Mouse (Mus musculus): ENCODE data around the gene Ankfn1. TPM values are rescaled to one million over a fixed set of nuclear protein-coding genes. Genes with fewer than 3 reads are reported as not detected.

Gene Ankfn1
- total RNA-seq, 2 experiments from 2014 or later, result 0.11 TPM; not detected in 1

- Histone ChIP-seq H3K4me3 (no peak overlapping the region), H3K27ac (no peak overlapping the region)
- no peak for DNase-seq
- TF ChIP-seq CTCF (IDR thresholded peaks at IDR 0.05), result no peak
- intact Hi-C loops (cut with DNase I), result no loop called here
These were observed 43.3 kb downstream of the Ankfn1 start for GRCm38 (mm10) chr11:89733973-89734693.

- Histone ChIP-seq H3K27ac (no peak overlapping the region), H3K4me3 (no peak overlapping the region)
- no peak for DNase-seq
- no peak for TF ChIP-seq CTCF (IDR thresholded peaks at IDR 0.05)
- intact Hi-C loops (cut with DNase I), result no loop called here
These were observed 43.9 kb downstream of the Ankfn1 start for GRCm38 (mm10) chr11:89733526-89733925.

- Histone ChIP-seq H3K27ac (no peak overlapping the region), H3K4me3 (no peak overlapping the region)
- TF ChIP-seq CTCF (IDR thresholded peaks at IDR 0.05), result peak; percentile 97
- peak; percentile 61 for DNase-seq
- intact Hi-C loops (cut with DNase I), result loop anchor here (1.0 to 10.0 kb wide), 5 partner anchors 175 to 626 kb away; no protein-coding TSS in a partner anchor
These were observed 56.6 kb downstream of the Ankfn1 start for GRCm38 (mm10) chr11:89720847-89721246.

- no peak overlapping the region for H3K27ac ChIP-seq
- intact Hi-C loops (cut with DNase I), result no loop called here
- TF ChIP-seq CTCF (IDR thresholded peaks at IDR 0.05), result no peak
- no peak for DNase-seq
- H3K4me3 ChIP-seq, result no peak overlapping the region
These were observed 58.9 kb downstream of the Ankfn1 start for GRCm38 (mm10) chr11:89718491-89718982.

GRCm38 (mm10) chr11:89716351-89716750, 61.1 kb downstream of the Ankfn1 start:
- no peak for DNase-seq
- no peak for TF ChIP-seq CTCF (IDR thresholded peaks at IDR 0.05)
- intact Hi-C loops (cut with DNase I), result no loop called here

GRCm38 (mm10) chr11:89708526-89708925, 68.9 kb downstream of the Ankfn1 start:
- no peak for DNase-seq
- Histone ChIP-seq H3K4me3 (no peak overlapping the region), H3K27ac (no peak overlapping the region)
- TF ChIP-seq CTCF (IDR thresholded peaks at IDR 0.05), result no peak
- intact Hi-C loops (cut with DNase I), result no loop called here

More at GRCm38 (mm10) chr11:89716351-89716750, 61.1 kb downstream of the Ankfn1 start:
- Histone ChIP-seq H3K27ac (no peak overlapping the region), H3K4me3 (no peak overlapping the region)

DNA sequence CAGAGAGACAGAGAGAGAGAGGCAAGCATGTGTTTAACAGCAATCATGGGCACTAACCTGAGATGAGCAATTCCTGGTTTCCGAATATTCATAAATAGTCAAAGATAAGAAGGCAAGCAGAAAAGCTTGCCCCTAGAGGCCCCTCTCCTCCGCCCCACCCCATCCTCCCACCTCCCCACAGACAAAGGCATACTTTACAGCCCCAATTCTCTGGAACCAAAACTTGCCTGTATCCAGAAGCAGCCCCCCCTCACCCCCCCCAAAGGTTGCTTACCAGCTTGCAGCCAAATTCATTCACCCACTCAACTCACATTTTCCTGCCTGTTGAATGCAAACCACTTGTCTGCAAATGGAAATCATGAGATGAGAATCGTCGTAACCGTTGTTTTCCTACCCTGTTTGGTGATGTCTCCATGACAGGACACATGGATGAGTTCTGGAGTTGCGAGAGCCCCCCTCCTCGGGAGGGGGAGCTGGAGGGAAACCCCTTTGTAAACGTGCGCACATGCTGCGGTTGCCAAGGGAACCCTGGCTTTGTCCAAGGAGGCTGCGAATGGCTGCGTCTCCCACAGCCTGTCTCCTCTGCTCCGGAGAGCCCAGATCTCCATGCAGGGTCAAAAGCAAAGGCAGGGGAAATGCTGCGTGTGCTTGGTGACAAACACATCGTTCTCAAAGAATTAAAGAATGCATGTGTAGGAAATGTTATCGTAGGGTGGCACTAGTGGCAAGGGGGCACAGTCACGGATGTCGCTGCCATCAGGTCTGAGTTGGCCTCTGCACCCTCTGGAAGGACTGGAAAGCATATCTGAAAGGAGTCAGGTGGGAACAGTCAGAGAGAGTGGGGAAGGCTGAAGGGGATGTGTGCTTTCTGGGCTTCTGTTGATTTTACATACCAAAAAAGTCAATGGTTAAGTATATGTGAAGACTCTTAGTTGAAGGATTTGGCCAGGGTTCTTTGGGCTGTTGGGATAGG, 80.7 kb downstream of the Ankfn1 start:
- no peak overlapping the region for H3K4me3 ChIP-seq
- H3K27ac ChIP-seq, result no peak overlapping the region
- intact Hi-C loops (cut with DNase I), result no loop called here
- DNase-seq, result no peak
- no peak for TF ChIP-seq CTCF (IDR thresholded peaks at IDR 0.05)

DNA sequence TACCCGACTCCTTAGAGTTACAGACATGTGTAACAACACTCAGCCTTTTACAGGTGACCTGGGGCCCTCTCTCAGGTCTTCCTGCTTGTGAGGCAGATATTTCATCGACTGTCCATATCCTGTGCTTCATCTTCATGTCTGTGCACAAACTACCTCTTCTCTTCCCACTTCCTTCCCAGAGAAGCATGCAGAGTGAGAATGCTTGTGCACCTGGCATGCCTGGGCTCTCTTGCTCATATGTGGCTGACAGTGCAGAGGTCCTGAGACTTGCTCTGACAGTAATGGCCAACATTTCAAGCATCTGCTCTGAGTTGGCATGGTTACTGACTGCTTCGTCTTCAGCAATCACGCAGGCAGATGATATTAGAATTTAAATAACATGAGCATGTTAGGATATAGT, 83.8 kb downstream of the Ankfn1 start:
- Histone ChIP-seq H3K27ac (no peak overlapping the region), H3K4me3 (no peak overlapping the region)
- intact Hi-C loops (cut with DNase I), result no loop called here
- TF ChIP-seq CTCF (IDR thresholded peaks at IDR 0.05), result no peak
- no peak for DNase-seq

- intact Hi-C loops (cut with DNase I), result no loop called here
- TF ChIP-seq CTCF (IDR thresholded peaks at IDR 0.05), result no peak
- no peak overlapping the region for H3K4me3 ChIP-seq
- DNase-seq, result no peak
- no peak overlapping the region for H3K27ac ChIP-seq
These were observed 100.5 kb downstream of the Ankfn1 start for GRCm38 (mm10) chr11:89676922-89677321.

DNA sequence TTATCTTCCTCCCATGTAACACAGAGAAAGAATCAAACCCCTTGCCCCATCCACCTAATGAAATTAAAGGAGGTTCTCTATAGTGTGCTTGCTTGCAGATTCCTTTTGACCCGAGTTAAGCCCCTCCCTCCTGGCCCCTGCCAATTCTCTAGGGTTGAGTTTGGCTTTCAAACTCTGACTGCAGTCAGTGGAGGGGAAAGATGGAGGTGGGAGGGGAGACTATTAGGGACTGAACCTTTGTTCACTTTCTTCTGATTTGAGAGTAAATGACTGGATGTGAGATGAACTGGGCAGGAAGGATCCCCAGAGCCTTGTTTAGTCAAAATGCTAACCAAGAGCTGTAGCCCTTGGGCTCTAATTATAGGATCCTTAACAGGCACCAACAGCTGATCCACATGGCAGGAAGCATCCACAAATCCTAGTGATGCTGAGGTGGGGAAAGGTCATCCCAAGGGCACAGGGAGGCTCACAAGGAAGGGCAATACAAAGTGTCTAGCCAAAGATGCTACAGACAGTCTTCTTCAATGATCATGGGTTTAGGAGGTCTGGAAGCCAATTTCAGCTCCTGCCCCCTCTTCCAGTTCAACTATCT, 103.4 kb downstream of the Ankfn1 start:
- Histone ChIP-seq H3K27ac (no peak overlapping the region), H3K4me3 (no peak overlapping the region)
- TF ChIP-seq CTCF (IDR thresholded peaks at IDR 0.05), result no peak
- DNase-seq, result no peak
- intact Hi-C loops (cut with DNase I), result no loop called here

DNA sequence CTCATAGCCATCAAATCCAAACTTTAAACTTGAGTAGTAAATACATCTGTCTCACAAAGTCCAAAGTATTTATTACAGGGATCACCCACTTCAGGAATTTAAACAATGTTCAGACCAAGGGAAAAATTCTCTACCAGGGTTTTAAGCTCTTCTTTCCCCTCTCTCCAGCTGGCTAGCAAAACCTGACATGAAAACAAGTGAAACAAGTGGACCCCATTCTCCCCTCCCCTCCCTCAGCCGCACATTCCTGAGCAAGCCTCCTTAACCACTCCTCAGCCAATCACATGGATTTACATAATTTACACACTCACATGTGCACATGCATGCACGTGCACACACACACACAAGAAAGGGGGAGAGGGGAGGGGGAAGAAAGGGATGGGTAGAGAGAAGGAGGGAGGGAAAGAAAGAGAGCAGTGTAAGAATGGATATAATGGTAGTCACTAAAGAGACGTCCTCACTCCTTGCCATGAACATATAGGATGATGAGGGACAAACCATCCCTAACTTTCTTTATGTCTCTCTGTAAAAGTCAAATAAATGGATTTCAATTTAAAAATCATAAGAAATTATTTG, 104.9 kb downstream of the Ankfn1 start:
- H3K27ac ChIP-seq, result no peak overlapping the region
- H3K4me3 ChIP-seq, result no peak overlapping the region
- DNase-seq, result no peak
- intact Hi-C loops (cut with DNase I), result no loop called here
- TF ChIP-seq CTCF (IDR thresholded peaks at IDR 0.05), result no peak

DNA sequence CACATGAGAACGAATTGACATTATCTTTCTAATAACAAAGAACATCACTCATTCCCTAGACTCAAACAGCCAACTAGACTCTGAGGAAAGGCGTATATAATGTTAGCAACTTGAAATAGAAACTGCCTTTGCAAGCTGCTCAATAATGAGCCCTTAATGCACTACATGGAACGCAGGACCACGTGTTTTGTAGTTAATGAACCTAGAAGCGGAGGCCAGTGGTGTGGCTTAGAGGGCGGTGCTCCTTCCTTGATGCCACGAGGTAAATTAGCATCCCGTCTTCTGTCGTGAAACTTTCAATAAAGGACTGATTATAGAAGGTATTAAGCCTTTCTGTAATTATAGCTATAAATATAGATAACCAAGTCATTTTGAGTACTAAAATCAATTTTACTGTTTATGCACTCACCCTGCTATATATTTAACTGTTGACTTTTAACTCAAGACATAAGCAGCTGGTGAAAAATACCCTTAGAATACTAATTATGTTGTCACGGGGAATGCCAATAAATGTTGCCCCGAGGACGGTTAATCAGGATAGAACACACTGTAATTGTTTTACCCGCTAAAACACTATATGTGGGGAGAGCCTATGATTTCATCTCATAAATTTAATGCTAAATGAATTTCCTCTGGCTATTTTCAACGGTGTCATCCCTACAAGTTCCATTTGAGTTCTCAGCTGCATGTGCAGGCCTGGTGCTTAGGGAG, 112.1 kb downstream of the Ankfn1 start:
- no peak for TF ChIP-seq CTCF (IDR thresholded peaks at IDR 0.05)
- Histone ChIP-seq H3K27ac (no peak overlapping the region), H3K4me3 (no peak overlapping the region)
- DNase-seq, result no peak
- intact Hi-C loops (cut with DNase I), result no loop called here
